Mouse (Mus musculus) gonadal fat pad, adult 2 months (tissue): Measurements from ENCODE around the gene 1700088E04Rik. TPM values are rescaled to one million over a fixed set of nuclear protein-coding genes. Genes with fewer than 3 reads are reported as not detected.

Experiments
- DNase-seq: peaks from one replicate; pipeline ENCODE4 v3.0.0-alpha.2; 2012; ENCODE audit warnings: low read depth
- polyA plus RNA-seq: library from polyadenylated mRNA; depleted of rRNA; stranded (reverse); fragments of >200 nt; gene quantifications from 2 replicates; pipeline ENCODE4 v1.2.3, GENCODE M21; 2012; rRNA removed

1700088E04Rik gene
- polyA plus RNA-seq, 1 experiment: 15.7 TPM

DNA sequence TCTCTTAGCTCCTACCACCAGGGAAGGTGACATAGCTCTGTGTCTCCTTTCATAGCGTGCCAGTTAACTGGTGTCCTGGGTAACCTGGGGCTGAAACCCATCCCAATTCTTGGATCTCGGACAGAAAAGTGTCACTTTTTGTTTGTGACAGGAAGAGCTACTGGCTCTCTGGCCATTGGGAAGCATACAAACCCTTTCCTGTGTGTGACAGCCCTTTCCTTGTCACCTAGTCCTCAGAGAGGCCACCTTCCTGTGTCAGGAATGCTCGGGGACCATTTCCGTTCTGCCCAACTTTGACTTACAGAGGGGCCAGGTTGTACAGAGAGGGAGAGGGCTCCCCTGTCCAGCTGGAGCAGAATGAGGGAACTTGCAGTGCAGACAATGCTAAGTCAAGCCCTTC is 41.6 kb downstream of the 1700088E04Rik start:
- DNase-seq: no peak

GRCm38 (mm10) chr15:79098868-79099267 is 42.2 kb downstream of the 1700088E04Rik start:
- no peak for DNase-seq

DNA sequence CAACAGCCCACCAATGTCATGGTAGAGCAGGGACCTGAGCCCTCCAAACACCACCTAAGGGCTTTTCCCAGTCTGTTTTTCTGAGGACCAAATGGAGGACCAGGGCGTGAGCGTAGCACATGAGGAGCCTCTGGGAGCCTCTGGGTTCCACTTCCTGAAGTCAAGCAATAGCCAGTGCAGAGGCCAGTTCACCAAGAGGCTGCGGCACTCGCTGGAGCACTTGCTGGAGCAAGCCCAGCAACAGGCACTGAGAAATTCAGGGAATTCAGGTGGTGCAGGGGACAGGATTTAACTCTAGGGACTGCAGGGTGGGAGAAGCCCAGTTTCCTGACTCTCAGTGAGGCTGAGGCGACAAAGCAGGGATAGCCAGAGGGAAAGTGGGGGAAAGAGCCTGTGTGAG is 42.8 kb downstream of the 1700088E04Rik start:
- DNase-seq: no peak

- DNase-seq: no peak
Observed at GRCm38 (mm10) chr15:79097611-79098025, 43.4 kb downstream of the 1700088E04Rik start.

DNA sequence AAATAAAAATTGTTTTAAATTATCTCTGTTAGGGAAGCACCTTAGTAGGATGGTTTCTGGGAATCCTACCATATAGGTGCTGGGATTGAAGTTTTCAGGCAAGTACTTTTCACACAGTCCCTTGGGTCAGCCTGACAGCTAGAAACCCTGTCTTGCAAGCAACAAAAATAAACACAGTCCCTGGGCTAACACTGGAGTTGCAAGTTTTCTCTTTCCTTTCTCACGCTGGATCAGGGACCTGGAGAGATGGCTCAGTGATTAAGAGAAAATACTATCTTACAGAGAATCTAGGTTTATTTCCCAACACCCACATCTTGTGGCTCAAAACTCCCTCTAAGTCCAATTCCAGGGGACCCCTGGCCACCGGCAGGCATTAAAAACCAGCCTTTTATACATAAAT is 43.9 kb downstream of the 1700088E04Rik start:
- peak; percentile 76 for DNase-seq

- DNase-seq: no peak
Observed at GRCm38 (mm10) chr15:79096556-79096955, 44.5 kb downstream of the 1700088E04Rik start.

DNA sequence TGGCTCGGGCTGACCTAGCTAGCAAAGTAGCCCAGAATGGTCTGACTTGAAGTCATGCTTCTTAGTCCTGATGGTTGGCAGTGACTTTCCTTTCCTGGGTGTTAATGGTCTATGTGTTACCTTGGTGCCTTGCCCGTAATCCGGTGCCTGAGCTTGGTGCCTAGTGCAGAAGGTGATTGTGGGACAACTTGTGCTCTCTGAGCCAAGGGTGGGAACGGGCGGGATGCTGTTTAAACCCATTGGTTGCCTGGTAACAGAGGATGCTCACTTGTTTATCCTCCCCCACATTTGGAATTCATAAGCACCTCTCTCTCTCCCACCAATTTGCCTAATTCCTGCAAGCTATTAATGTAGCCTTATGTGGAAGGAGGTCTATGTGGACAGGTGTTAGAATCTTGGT is 45.6 kb downstream of the 1700088E04Rik start:
- DNase-seq: no peak

GRCm38 (mm10) chr15:79093083-79093839 is 47.8 kb downstream of the 1700088E04Rik start:
- DNase-seq: no peak

- no peak for DNase-seq
Observed at GRCm38 (mm10) chr15:79092284-79092683, 48.8 kb downstream of the 1700088E04Rik start.

GRCm38 (mm10) chr15:79079567-79079966 is 61.5 kb downstream of the 1700088E04Rik start:
- no peak for DNase-seq

Other genes with a start within 250 kb of the 1700088E04Rik start
- gene Gm49510, start 241.6 kb downstream of the 1700088E04Rik start, polyA plus RNA-seq: not detected in 2 replicates
- gene Sh3bp1, start 241.5 kb downstream of the 1700088E04Rik start, polyA plus RNA-seq: 23.4 and 24.5 TPM in 2 replicates
- gene Pdxp, start 227.3 kb downstream of the 1700088E04Rik start, polyA plus RNA-seq: 6.2 and 8.8 TPM in 2 replicates
- gene Lgals1, start 214.5 kb downstream of the 1700088E04Rik start, polyA plus RNA-seq: 1,886 and 3,971 TPM in 2 replicates
- 28.1 and 30.2 TPM in 2 replicates for gene Nol12, start 206.3 kb downstream of the 1700088E04Rik start, polyA plus RNA-seq
- 57.0 and 69.1 TPM in 2 replicates for gene Triobp, start 193.5 kb downstream of the 1700088E04Rik start, polyA plus RNA-seq
- 71.6 and 91.7 TPM in 2 replicates for gene H1f0, start 112.8 kb downstream of the 1700088E04Rik start, polyA plus RNA-seq
- 1.7 and 2.9 TPM in 2 replicates for gene Galr3, start 99.4 kb downstream of the 1700088E04Rik start, polyA plus RNA-seq
- 58.2 and 59.8 TPM in 2 replicates for gene Ankrd54, start 78.4 kb downstream of the 1700088E04Rik start, polyA plus RNA-seq
- gene Eif3l, start 66.1 kb downstream of the 1700088E04Rik start, polyA plus RNA-seq: 176 and 195 TPM in 2 replicates
- gene Micall1, start 32.4 kb downstream of the 1700088E04Rik start, polyA plus RNA-seq: 25.2 and 28.3 TPM in 2 replicates
- 41.4 and 56.3 TPM in 2 replicates for gene Polr2f, start 244 bp downstream of the 1700088E04Rik start, polyA plus RNA-seq
- 0.85 and 1.5 TPM in 2 replicates for gene Sox10, start 24.0 kb upstream of the 1700088E04Rik start, polyA plus RNA-seq
- gene Pick1, start 87.9 kb upstream of the 1700088E04Rik start, polyA plus RNA-seq: 33.0 and 33.9 TPM in 2 replicates
- 0.11 and 0.46 TPM in 2 replicates for gene Gm49486, start 88.1 kb upstream of the 1700088E04Rik start, polyA plus RNA-seq
- 0.06 and 0.26 TPM in 2 replicates for gene Slc16a8, start 113.5 kb upstream of the 1700088E04Rik start, polyA plus RNA-seq
- gene Baiap2l2, start 144.3 kb upstream of the 1700088E04Rik start, polyA plus RNA-seq: 1.3 and 1.9 TPM in 2 replicates
- 40.8 and 44.8 TPM in 2 replicates for gene Pla2g6, start 187.1 kb upstream of the 1700088E04Rik start, polyA plus RNA-seq
- gene Maff, start 205.4 kb upstream of the 1700088E04Rik start, polyA plus RNA-seq: 3.1 and 3.7 TPM in 2 replicates